Mouse (Mus musculus) liver, embryonic 12.5 days (tissue): ENCODE data around the gene Sbf2. TPM values are rescaled to one million over a fixed set of nuclear protein-coding genes. Genes with fewer than 3 reads are reported as not detected.
"Not testable (repeated sequence)": the region's sequence is repeated elsewhere in the genome, so short reads cannot be mapped to it uniquely, and the experiment has no call there.

ENCODE experiments used
- ATAC-seq: fragments of 200-750 bp; cut with Nextera tagmentation; 2 replicates; pipeline ENCODE4 v1.8.0; 2017; ENCODE audit warnings: moderate number of reproducible peaks, mild to moderate bottlenecking, moderate library complexity
- H3K27ac ChIP-seq: fragments of 300-500 bp; sonication (generic); 2 replicates; pipeline ENCODE4 v1.5.1; 2016; ENCODE audit warnings: mild to moderate bottlenecking
- H3K27me3 ChIP-seq: fragments of 300-500 bp; sonication (generic); replicated peaks from 2 replicates; pipeline ENCODE4 v1.6.1; 2016; ENCODE audit warnings: mild to moderate bottlenecking, moderate library complexity
- H3K36me3 ChIP-seq: fragments of 300-500 bp; sonication (generic); 2 replicates; pipeline ENCODE4 v1.6.1; 2016; ENCODE audit warnings: mild to moderate bottlenecking, moderate library complexity
- H3K4me1 ChIP-seq: fragments of 300-500 bp; sonication (generic); 2 replicates; pipeline ENCODE4 v1.6.1; 2016
- H3K4me2 ChIP-seq: fragments of 300-500 bp; sonication (generic); 2 replicates; pipeline ENCODE4 v1.6.1; 2016; ENCODE audit warnings: mild to moderate bottlenecking, moderate library complexity
- H3K4me3 ChIP-seq: fragments of 300-500 bp; sonication (generic); 2 replicates; pipeline ENCODE4 v1.5.1; 2016; ENCODE audit warnings: mild to moderate bottlenecking, moderate library complexity
- H3K9ac ChIP-seq: fragments of 300-500 bp; sonication (generic); 2 replicates; pipeline ENCODE4 v1.6.1; 2016; ENCODE audit warnings: mild to moderate bottlenecking, moderate library complexity
- H3K9me3 ChIP-seq: fragments of 300-500 bp; sonication (generic); replicated peaks from 2 replicates; pipeline ENCODE4 v1.6.1; 2016; ENCODE audit warnings: mild to moderate bottlenecking, moderate library complexity
- WGBS: fragments of 180-500 bp; shearing (Covaris S2); methylation state at CpG from one replicate; pipeline ENCODE4 v1.1.7; 2016; ENCODE audit not compliant: insufficient replicate concordance; 5-methylcytosine and 5-hydroxymethylcytosine counted together
- polyA plus RNA-seq: library from polyadenylated mRNA; unstranded; fragments of >200 nt; fragmentation: Nextera tagmentation; extraction: Ambion mirVana; gene quantifications from 2 replicates; pipeline ENCODE4 v1.2.1, GENCODE M21; 2016

Sbf2 gene
- polyA plus RNA-seq, 1 experiment from 2014 or later, result 9.2 TPM

- no peak overlapping the region for H3K27ac ChIP-seq
- peaks cover 5% of the 10 kb centered on the region; the same call in 1 of the 2 replicates for H3K9me3 ChIP-seq
- H3K36me3 ChIP-seq, result no peaks in the 10 kb centered on the region
- no peak overlapping the region for H3K9ac ChIP-seq
- H3K4me1 ChIP-seq, result no peaks in the 10 kb centered on the region
- ATAC-seq, result no peak
- no peak overlapping the region for H3K4me2 ChIP-seq
- H3K4me3 ChIP-seq, result no peak overlapping the region
- H3K27me3 ChIP-seq, result no peaks in the 10 kb centered on the region
- 42% methylated on average over 6 of the region's 6 CpGs for WGBS
Measured at GRCm38 (mm10) chr7:110645859-110646258, 31.1 kb upstream of the Sbf2 start.

- Histone ChIP-seq H3K27ac (no peak overlapping the region), H3K9ac (no peak overlapping the region), H3K36me3 (no peaks in the 10 kb centered on the region), H3K4me3 (no peak overlapping the region), H3K9me3 (peaks cover 5% of the 10 kb centered on the region; the same call in 1 of the 2 replicates), H3K4me1 (no peaks in the 10 kb centered on the region), H3K4me2 (no peak overlapping the region), H3K27me3 (no peaks in the 10 kb centered on the region)
- WGBS, result 67% methylated on average over 5 of the region's 5 CpGs
- ATAC-seq, result no peak
Measured at GRCm38 (mm10) chr7:110645311-110645710, 30.6 kb upstream of the Sbf2 start.

- WGBS, result 78% methylated on average over 3 of the region's 3 CpGs
- not testable (repeated sequence) for H3K9ac ChIP-seq, H3K4me1 ChIP-seq, H3K4me3 ChIP-seq, H3K27ac ChIP-seq, H3K27me3 ChIP-seq, H3K9me3 ChIP-seq, ATAC-seq, H3K36me3 ChIP-seq, H3K4me2 ChIP-seq
Measured at GRCm38 (mm10) chr7:110639958-110640357, 25.2 kb upstream of the Sbf2 start.

DNA sequence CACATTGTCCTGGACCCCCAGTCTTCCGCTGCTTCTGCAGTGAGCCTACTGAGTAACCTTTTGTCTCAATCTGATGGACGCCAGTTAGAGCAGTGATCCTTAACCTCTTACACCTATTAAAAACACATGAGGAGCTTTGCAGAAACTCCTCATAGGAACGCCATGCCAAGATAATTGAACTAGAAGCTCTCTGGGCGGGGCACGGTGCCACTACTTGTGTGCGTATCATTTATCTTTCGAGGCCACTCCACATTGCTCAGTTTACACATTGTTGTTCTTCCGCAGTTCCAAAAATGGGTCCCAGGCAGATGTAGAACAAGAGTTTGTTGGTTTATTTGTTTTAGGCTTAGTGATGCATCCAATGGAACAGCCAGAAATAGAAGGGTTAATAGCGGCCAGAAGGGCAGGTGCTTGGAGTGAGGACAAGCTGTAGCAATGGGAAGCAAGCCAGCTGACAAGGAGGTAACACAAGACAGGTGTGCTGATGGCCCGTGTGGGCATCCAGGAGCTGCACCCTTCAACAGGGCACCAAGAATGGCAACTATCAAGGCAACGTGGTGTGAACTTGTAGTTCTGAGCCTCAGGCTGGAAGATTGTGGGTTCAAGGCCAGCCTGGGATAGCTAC is 24.7 kb upstream of the Sbf2 start:
- H3K27ac ChIP-seq, result no peak overlapping the region
- WGBS, result 72% methylated on average over 11 of the region's 11 CpGs
- H3K4me1 ChIP-seq, result no peaks in the 10 kb centered on the region
- H3K9me3 ChIP-seq, result no peaks in the 10 kb centered on the region
- no peaks in the 10 kb centered on the region for H3K36me3 ChIP-seq
- H3K4me2 ChIP-seq, result no peak overlapping the region
- H3K27me3 ChIP-seq, result peaks cover 5% of the 10 kb centered on the region; the same call in 1 of the 2 replicates
- H3K4me3 ChIP-seq, result no peak overlapping the region
- no peak for ATAC-seq
- no peak overlapping the region for H3K9ac ChIP-seq

DNA sequence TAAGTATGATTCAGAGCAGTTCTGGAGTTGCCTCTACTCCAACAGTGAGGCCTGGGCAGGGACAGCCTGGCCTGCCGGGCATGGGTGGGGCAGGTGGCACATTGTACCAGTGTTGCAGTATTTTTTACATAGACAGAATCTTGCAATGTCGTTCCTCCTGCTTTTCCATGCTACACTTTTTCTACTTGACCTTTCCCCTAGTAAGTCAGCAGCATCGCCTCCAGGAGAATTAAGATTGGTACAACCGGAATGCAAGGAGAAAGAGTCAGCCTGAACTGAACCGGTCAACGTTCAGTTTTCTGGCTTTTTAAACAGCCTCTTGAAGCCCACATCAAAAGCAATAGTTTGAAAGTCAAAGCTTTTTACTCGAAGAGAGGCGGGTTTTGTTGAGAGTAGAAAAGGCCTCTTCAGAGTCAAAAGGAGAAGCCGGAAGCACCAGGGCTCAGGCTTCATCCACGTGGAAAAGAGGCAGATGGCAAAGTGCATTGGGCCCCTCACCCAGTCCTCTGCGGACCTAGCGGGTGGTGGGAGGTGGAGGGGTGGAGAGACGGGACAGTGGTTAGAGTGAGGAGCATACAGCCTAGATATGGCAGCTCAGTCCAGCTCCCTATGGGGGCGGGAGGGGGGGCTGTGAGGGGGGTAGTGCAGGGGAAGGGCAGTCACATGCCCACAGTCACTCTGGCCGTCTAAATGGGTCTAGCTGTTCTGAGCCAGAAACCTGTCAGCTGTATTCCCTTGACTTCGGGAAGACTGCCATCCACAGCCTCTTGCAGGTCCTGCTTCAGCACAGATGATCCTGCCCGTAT is 23.8 kb upstream of the Sbf2 start:
- Histone ChIP-seq H3K36me3 (no peaks in the 10 kb centered on the region), H3K27ac (no peak overlapping the region), H3K4me1 (no peaks in the 10 kb centered on the region), H3K9ac (no peak overlapping the region), H3K4me3 (no peak overlapping the region), H3K27me3 (peaks cover 5% of the 10 kb centered on the region; the same call in 1 of the 2 replicates), H3K4me2 (no peak overlapping the region), H3K9me3 (no peaks in the 10 kb centered on the region)
- ATAC-seq, result no peak
- 59% methylated on average over 17 of the region's 17 CpGs for WGBS

DNA sequence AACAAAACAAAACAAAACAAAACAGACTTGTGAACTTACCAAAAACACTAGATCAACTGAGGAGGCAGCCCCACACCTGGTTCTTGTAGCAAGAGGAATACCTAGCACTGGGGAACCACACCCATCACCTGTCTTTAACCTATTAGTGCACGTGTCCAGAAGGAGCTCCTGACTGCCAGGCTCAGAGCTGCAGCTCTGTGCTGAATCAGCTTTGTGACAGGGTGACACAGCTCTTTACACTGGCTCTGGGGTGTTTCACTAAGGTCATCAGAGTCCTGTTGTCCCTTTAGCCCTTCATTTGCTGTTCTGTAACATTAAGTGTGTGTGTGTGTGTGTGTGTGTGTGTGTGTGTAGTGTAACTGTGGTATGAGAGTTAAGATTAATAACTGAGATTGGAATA is 21.8 kb upstream of the Sbf2 start:
- no peak overlapping the region for H3K27ac ChIP-seq
- H3K9me3 ChIP-seq, result no peaks in the 10 kb centered on the region
- no peaks in the 10 kb centered on the region for H3K36me3 ChIP-seq
- WGBS, result 29% methylated on average over 1 of the region's 1 CpGs
- no peaks in the 10 kb centered on the region for H3K4me1 ChIP-seq
- no peak overlapping the region for H3K4me3 ChIP-seq
- no peak overlapping the region for H3K4me2 ChIP-seq
- no peak for ATAC-seq
- H3K27me3 ChIP-seq, result peaks cover 19% of the 10 kb centered on the region
- H3K9ac ChIP-seq, result no peak overlapping the region

DNA sequence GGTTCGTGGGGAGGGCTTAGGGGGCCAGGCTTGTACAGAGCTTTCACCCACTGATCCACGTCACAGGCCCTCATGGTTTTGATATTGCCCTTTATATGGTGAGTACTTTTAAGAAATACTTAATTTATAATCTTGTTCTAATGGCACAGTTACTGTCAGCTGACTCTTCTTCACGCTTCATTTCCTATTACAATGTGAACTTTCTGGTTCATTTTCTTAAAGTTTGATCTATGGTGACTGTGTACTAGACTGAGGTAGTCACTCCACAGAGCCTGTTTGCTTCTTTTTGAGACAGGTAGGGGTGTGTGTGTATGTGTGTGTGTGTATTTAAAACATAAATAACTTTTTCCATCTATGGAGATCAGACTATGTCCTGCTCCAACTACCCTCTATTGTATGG is 21.2 kb upstream of the Sbf2 start:
- Histone ChIP-seq H3K4me2 (no peak overlapping the region), H3K27ac (no peak overlapping the region), H3K9me3 (no peaks in the 10 kb centered on the region), H3K4me1 (no peaks in the 10 kb centered on the region), H3K4me3 (no peak overlapping the region), H3K36me3 (no peaks in the 10 kb centered on the region), H3K9ac (no peak overlapping the region), H3K27me3 (peaks cover 25% of the 10 kb centered on the region)
- ATAC-seq, result no peak
- WGBS, result 52% methylated on average over 3 of the region's 3 CpGs

DNA sequence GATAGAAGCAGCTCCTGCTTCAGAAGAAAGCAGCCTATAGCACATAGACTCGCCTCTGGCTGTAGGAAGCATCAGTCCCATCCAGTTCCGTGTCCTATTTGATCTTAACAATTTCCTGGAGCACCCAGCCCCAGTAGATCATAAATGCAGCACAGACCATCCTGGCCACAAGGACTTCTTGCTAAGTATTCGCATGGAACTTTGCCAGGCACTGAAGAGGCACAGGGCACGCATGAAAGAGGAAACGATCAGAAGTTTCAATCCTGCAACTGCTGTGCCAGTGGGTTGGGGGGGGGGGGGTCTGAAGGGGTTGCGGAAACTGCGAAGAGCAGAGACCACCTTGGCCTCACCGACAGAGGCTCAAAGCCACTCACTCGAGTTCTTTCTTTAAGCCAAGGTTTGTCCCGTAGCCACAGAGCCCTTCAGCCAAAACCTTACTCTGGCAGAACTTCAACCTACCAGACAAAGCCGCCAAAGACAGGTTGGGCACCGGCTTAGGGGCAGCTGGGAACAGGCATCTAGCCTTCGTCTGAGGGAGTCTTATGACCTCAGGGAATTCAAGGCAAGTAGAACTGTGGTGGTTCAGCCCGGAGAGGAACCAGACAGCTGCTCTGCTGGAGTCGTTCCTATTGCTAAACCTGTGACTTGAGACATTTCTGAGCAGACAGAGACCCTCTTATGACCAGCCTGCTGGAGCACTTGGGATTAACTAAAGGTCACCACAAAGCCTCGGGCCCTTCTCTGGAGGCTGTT is 16.6 kb upstream of the Sbf2 start:
- H3K27me3 ChIP-seq, result peaks cover 71% of the 10 kb centered on the region
- no peak overlapping the region for H3K4me2 ChIP-seq
- no peak overlapping the region for H3K4me3 ChIP-seq
- no peak overlapping the region for H3K27ac ChIP-seq
- WGBS, result 57% methylated on average over 16 of the region's 16 CpGs
- H3K4me1 ChIP-seq, result peaks cover 19% of the 10 kb centered on the region
- H3K36me3 ChIP-seq, result no peaks in the 10 kb centered on the region
- H3K9ac ChIP-seq, result no peak overlapping the region
- ATAC-seq, result no peak
- H3K9me3 ChIP-seq, result no peaks in the 10 kb centered on the region

DNA sequence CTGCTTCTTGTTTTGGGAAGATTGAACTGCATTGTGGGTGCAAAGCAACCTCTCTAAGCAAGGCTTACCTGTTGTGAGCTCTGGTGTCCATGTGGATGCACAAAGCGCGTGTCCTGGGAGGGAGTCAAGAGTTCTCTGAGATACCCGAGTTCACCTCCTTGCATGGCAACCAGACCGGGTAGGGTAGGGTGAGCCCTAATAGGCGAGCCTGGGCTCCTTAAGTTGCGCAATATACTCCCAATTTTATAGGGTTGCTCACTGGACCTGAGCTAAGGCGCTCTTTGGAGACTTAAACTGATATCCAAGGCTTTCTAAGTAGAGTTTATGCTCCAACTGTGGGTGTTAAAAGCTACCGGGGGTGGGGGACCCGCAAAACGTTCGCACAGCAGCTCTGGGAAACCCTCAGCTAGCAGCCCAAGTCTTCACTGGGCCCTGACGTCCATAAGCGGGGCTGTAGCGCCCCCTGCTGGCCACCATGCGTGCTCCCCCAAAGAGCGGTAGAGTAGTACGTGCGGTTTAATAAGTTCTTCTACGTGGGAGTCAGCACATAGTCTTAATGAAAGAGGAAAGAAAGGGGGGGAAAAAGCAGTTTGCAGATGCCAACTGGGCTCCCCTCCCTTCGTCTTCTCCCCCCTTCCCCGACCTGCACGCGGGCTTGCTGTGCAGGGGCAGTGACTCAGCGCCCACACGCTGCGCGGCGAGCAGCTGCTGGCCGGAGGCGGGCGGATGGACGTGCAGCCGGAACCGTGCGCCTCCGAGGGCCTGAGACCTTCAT is 15.4 kb upstream of the Sbf2 start:
- Histone ChIP-seq H3K27ac (no peak overlapping the region), H3K9ac (peak overlapping the region; percentile 46; the same call in 1 of the 2 replicates), H3K36me3 (no peaks in the 10 kb centered on the region), H3K4me2 (peak overlapping the region; percentile 60), H3K9me3 (no peaks in the 10 kb centered on the region), H3K4me3 (peak overlapping the region; percentile 46), H3K27me3 (peaks cover 84% of the 10 kb centered on the region), H3K4me1 (peaks cover 27% of the 10 kb centered on the region)
- peak; percentile 69 for ATAC-seq
- WGBS, result 2% methylated on average over 36 of the region's 36 CpGs

GRCm38 (mm10) chr7:110628611-110629354 is 14.1 kb upstream of the Sbf2 start:
- peak overlapping the region; percentile 44 for H3K9ac ChIP-seq
- peak overlapping the region; percentile 46 for H3K4me3 ChIP-seq
- no peaks in the 10 kb centered on the region for H3K9me3 ChIP-seq
- WGBS, result 2% methylated on average over 33 of the region's 33 CpGs
- H3K27ac ChIP-seq, result no peak overlapping the region
- H3K4me2 ChIP-seq, result peak overlapping the region; percentile 63
- H3K27me3 ChIP-seq, result peaks cover 92% of the 10 kb centered on the region
- H3K36me3 ChIP-seq, result no peaks in the 10 kb centered on the region
- peaks cover 27% of the 10 kb centered on the region for H3K4me1 ChIP-seq
- no peak for ATAC-seq

DNA sequence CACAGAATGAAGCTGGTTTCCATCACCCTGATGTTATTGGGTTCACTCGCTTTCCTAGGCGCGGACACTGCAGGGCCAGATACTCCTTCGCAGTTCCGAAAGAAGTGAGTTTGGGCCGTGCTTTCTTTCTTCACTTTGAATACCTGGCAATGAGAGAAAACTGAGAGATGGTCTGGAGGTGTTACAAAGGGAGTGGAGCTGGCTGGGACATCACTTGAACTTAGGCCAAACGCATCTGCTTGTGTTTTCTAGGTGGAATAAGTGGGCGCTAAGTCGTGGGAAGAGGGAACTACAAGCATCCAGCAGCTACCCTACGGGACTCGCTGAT is 13.5 kb upstream of the Sbf2 start:
- Histone ChIP-seq H3K4me3 (peak overlapping the region; percentile 46), H3K4me2 (peak overlapping the region; percentile 63), H3K27ac (no peak overlapping the region), H3K9me3 (no peaks in the 10 kb centered on the region), H3K27me3 (peaks cover 95% of the 10 kb centered on the region), H3K4me1 (peaks cover 27% of the 10 kb centered on the region), H3K9ac (peak overlapping the region; percentile 44; the same call in 1 of the 2 replicates), H3K36me3 (no peaks in the 10 kb centered on the region)
- ATAC-seq, result no peak
- whole genome bisulfite sequencing, result 3% methylated on average over 11 of the region's 11 CpGs
